Mouse (Mus musculus) bone marrow macrophage, adult 2 months (primary cell): Measurements from ENCODE around the gene Aig1.

ENCODE experiments used
- CTCF ChIP-seq: IDR thresholded peaks from 2 replicates; pipeline ENCODE4 v1.5.1; 2012; ENCODE audit warnings: low read depth, mild to moderate bottlenecking, low read length, moderate library complexity
- POLR2A ChIP-seq: IDR thresholded peaks from 2 replicates; pipeline ENCODE4 v1.6.1; 2012; ENCODE audit warnings: mild to moderate bottlenecking, low read depth, low read length, borderline replicate concordance

GRCm38 (mm10) chr10:13770720-13771119 lies 98.1 kb downstream of the Aig1 start:
- TF ChIP-seq POLR2A: no peak
- no peak for TF ChIP-seq CTCF
